Mouse (Mus musculus) small intestine, adult 2 months (tissue): ENCODE measurements around the gene Sbk1.

ENCODE experiments used
- CTCF ChIP-seq: fragments of 200-500 bp; IDR thresholded peaks from 2 replicates; pipeline ENCODE4 v1.5.1; 2012; ENCODE audit warnings: low read depth, mild to moderate bottlenecking, control low read depth, inconsistent platforms, low read length, moderate library complexity, mixed read lengths; ENCODE audit not compliant: insufficient replicate concordance, insufficient read length; ENCODE audit errors: extremely low read depth
- POLR2A ChIP-seq: fragments of 200-500 bp; IDR thresholded peaks from 2 replicates; pipeline ENCODE4 v1.6.1; 2012; ENCODE audit warnings: low read depth, mild to moderate bottlenecking, control low read depth, inconsistent platforms, low read length, moderate library complexity

DNA sequence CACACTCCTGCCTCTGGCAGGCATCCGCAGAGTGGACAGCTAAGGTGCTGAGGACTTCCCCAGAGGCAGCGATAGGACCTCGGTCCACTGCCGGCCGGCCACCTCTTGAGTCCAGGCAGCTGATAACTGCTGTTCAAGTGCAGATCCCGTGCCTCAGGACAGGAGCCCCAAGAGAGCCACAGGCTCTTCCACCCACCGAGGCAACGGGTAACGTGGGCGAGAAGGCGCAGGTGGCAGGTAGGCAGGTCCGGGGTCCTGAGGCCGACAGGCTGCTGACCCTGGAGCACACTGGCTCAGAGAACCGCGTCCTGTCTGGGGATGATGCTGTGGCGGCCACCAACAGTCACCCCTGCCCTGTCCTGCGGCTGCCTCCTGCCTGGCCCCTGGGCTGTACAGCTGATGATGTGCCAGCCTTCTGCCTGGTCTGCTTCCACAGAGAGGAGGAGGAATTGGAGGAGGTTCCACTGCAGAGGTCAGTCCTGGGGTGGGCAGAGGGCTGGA, 23.7 kb upstream of the Sbk1 start:
- TF ChIP-seq CTCF, result no peak
- no peak for TF ChIP-seq POLR2A
